Mouse (Mus musculus) heart, postnatal 25 days (tissue): Measurements from ENCODE around the gene Rasgef1c. TPM values are rescaled to one million over a fixed set of nuclear protein-coding genes. Genes with fewer than 3 reads are reported as not detected.

ENCODE experiments used
- DNase-seq: peaks from one replicate; pipeline ENCODE4 v3.0.0; 2022; ENCODE audit warnings: low spot score
- intact Hi-C: fragments of 180-260 bp; cut with DNase I; formaldehyde crosslinking; loops from one replicate; pipeline ENCODE4 v1.15.1; 2025
- total RNA-seq, 2 experiments: library from RNA; stranded (reverse); gene quantifications; 2 replicates each; pipeline ENCODE4 v1.2.3; 2021

Rasgef1c gene
- total RNA-seq: under 1 TPM; 0.31 to 0.42 TPM

DNA sequence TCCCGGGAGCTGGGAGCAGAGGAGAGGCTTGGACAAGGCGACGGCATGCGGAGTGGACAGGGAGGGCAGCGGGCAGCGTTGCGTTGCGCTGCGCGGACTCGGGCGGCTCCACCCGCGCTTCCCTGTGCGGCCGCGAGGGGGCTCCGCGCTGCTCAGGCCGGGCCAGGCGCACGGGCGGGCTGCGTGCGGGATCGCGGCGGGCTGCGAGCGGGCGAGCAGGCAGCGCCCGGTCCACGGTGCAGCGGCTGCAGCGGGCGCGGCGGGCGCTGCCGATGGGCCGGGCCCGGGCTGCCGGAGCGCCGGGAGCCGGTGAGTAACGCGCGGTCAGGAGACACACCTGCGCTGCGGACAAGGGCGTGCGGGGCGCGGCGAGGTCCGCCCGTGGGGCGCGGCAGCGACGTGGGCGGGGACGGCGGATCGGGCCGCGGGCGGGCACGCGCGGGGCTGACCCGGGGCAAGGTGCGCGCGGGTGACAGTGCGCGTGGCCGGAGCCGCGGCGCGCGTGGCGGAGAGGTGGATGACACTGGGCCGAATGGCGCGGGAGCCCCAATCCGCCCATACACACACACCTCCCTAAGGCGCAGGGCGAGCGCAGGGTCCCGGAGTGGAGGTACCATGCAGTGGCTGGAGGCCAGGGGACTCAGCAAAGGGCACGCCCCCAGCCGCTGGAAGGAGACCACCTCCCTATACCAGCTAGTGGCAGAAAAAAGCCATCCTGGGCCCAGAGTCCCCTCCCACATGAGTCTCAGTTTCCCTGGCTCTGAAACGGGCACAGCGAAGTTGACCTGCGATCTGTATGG, at the start of gene Rasgef1c:
Rasgef1c (plus strand) TSS at position 177 of the 800 bp plus-strand sequence.
- intact Hi-C loops: loop anchor here (5.0 kb wide), 1 partner anchor 55 kb away; no protein-coding TSS in a partner anchor
- no peak for DNase-seq

DNA sequence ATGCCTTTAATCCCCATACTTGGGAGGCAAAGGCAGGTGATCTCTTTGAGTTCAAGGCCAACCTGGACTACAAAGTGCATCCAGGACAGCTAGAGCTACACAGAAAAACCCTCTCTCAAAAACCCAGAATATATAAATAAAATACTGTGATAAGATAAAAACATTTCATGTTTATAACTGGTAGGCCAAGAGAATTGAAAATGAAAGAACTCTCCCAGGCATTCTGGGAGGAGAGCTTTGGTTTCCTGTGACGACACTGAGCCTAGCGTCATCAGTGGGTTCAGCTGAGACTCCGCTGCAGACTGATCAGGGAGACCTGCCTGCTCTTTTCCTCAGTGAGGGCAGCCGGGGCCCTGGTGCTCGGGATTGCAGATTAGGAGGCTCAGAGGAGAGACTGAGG, 46.5 kb upstream of the Rasgef1c start:
- DNase-seq: no peak
- intact Hi-C loops: no loop called here

DNA sequence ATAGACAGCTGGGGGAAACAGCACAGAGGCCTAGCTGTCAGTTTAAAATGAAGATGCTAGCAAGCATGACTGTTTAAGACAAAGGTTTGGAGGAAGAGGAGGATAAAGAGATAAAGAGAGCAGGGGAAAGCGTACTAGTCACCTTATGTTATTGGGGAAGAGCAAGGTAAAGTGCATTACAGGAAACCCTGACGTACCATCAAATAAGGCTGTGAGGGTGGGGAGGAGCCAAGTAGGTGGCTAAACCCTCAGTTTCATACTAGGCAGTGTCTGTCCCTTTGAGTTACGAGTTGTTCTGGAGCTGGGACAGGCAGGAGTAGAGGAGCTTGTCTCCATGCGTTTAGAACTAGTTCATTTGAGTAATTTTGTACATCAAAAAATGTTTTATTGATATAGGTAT, 40.5 kb upstream of the Rasgef1c start:
- DNase-seq: no peak
- intact Hi-C loops: no loop called here

DNA sequence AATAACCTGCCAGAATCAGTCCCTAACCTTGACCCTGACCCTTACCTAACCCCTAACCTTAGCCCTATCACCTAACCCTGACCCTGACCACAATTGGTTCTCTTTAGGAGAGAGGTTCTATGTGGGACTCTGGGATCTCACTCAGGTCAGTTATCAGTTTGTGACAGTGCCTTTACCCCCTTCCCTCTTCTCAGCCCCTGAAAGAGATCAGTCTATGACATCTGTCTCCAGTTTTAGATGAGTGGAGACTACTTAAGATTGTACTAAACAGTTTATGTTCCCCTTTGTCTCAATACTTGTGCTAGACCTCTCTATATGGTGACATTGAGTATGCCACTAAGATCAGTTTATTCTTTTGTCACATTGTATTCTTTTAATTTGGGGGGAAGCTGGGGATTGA, 37.7 kb upstream of the Rasgef1c start:
- intact Hi-C loops: no loop called here
- no peak for DNase-seq

DNA sequence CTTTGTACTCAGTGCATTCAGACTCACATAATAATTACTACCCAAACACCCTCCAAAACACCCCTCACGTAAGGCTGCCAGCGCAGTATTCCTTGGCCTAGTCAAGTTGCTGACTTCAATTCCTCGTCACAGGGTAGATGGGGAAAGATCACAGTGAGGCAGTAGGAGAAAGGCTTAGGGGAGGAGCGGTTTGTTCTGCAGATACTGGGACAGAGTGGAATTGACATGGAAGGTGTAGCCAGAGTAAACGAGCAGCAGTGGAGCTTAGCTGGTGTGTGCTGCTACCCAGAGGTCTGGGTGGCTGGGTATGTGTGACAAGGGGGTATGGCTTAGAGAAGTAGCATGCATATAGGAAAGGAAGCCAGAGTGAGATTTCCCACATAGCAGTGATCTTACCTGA, 34.3 kb upstream of the Rasgef1c start:
- no peak for DNase-seq
- intact Hi-C loops: loop anchor here (5.0 kb wide), 1 partner anchor 40 kb away; no protein-coding TSS in a partner anchor

DNA sequence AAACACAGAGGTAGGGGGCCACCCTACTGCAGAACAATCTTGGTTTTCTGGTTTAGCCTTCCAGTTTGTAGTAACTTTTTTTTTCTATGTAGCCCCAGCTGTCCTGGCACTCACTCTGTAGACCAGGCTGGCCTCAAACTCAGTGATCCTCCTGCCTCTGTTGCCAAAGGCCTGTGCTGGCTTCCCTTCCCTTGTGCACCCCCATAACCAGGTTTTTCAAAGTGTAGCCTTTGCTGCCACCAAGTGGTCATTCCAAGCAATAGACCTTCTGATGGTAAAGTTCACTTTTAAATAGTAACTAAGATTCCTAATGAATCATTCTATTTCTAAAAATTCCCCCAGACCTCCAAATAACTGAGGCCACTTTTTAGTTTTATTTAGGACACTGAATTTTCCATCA, 31.9 kb upstream of the Rasgef1c start:
- DNase-seq: no peak
- intact Hi-C loops: loop anchor here (1.0 to 5.0 kb wide), 3 partner anchors 42 to 217 kb away; no protein-coding TSS in a partner anchor

DNA sequence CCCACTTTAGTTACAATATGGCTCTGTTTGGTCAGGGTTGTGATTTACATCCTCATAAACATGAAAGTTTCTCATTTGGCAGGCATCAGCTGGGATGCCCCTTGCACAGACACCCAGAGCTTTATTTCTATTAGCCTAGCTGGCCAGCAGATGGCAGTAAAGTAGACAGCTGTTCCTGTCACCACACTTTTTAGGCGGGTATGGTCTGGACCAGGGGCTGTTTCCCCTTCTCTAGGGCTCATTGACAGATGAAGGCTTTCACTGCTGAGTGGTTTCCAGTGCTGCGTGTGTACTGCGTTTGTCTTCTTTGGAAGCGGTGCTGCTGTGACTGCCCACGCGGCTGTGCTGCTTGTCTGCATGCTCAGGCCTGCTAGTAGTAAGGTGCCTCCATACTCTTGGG, 29.7 kb upstream of the Rasgef1c start:
- no peak for DNase-seq
- intact Hi-C loops: no loop called here

DNA sequence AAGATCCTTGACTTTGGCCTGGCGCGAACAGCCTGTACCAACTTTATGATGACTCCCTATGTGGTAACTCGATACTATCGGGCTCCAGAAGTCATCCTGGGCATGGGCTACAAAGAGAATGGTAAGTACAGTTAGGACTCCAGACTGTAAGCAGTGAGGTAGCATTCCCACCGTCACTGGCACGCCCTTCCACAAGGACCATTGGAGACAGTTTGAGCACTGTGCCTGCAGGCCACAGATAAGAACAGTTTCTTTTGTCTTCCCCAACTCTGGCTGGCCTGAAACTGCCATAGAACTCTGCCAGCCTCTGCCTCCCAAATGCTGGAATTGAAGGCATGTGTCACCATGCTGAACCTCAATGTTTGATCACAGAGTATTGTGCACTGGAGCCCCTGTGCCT, 28.9 kb upstream of the Rasgef1c start:
- intact Hi-C loops: no loop called here

DNA sequence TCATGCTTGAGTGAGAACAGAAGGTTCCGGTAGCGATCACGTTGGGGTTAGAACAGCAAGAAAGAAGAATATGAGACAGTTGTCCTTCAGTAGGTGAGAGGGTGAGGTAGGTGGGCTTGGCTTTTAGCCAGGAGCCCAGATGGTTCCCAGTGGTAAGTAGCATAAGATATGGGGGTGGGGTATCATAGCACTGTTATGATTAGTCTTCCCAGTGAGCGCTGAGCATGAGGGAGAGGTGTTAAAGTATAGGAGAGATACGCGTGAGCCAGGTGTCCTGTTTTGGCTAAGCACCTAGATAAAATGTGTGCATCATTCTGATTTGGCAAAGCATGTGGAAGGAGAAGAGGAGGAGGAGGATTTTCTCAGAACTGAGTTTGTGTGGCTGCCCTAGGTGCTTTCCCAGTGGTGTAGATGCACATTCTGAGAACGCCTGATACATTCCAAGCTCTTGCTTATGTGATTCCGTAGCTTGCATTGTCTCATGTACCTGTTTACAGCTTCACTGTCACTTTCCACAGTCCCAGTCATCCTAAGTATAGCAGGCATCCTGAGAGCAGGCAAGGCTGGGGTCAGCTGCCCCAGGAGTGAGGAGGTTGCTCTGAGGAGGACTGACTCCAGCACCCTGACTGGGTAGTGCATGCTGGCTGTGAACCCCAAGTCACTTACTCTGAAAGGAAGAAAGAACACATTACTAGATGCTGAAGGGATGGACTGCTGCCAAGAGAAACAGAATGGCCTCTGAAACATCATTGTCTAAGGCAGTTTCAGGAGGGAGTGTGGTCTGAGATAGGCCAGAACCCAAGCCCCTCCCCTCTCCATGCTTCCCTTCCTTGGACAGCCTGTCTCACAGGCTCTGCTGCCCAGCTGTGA, 24.5 kb upstream of the Rasgef1c start:
- DNase-seq: peak; percentile 9
- intact Hi-C loops: no loop called here

More for the DNA sequence above, 28.9 kb upstream of the Rasgef1c start:
- DNase-seq: no peak

DNA sequence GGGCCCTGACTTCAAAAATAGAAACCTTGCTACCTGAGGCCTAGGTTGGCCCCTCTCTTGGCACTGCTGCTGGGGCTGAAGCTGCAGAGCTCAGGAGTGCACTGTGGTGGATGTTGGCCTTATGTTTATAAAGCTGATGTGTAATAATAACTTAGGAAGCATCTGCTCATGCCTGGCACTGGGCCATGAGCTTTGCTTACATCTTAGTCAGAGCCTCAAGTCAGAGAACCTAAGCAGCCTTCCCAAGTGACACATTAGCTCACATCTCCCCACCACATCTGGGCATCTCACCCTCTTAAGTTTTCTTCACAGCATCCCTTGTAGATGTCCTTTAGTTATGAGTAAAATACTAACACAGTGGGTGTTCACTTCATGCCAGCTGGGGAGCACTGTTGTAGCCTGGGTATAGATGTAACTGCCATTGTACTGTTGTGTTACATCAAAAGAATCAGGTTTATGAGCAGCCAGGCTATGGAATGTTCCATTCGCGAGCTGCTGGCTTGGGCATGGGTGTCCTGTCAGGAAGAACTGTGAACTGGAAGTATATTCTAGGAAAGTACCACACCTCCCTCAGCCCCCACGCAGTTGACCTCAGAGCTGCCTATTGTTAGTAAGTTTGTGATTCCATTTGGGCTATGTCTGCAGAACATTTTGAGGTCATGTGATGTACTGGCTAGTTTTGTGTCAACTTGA, 21.5 kb upstream of the Rasgef1c start:
- no peak for DNase-seq
- intact Hi-C loops: no loop called here

DNA sequence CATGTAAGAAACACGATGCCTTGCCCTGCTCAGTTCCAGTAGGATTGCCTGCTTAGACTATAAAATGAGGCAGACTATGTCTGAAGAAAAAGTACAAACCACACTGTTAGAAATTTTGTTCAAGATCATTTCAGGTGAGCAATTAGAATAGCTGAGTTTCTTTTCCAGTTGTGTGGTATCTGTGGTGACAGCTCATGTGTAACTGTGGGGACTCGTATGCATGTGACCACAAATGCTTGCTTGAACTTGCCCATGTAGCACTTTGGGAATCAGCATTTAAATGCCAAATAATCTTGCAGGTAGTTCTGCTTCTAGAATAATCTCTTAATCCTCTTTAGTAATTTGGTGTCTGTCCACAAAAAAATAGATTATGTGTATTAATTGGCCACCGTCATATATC, 18.2 kb upstream of the Rasgef1c start:
- no peak for DNase-seq
- intact Hi-C loops: no loop called here

DNA sequence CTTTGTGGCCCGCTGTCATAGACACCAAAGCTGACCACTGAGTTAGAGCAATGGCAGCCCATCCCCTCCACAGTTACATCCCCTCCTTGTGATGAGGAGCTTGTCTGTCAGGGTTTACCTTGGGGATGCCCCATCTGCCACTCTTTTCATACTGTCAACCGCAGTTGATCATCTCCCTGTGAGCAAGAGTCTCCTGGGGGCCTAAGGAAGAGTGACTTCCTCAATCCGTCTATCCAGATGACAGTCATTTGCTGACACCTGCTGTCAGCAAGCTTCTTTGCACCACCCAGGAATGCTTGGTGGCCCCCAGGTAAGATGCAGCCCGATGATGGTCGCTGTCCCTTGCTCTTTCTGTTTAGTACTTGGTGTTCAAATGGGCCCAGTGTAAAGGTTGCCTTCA, 13.2 kb upstream of the Rasgef1c start:
- intact Hi-C loops: no loop called here
- DNase-seq: no peak

DNA sequence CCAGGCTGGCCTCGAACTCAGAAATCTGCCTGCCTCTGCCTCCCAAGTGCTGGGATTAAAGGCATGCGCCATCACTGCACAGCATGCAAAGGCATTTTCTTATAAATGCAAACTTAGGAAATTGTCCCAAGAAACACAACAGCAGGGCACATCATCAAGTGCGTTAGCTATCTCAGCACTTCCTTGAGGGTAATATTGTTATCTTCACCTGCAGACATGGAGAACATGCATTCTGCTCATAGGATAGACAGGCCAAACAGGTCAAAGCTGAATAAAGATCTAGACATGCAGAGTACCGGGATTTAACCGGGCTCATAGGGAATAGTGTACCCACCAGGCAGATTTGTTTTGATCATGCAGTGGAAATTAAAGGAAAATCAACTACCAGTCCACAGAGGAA, 9.6 kb upstream of the Rasgef1c start:
- intact Hi-C loops: no loop called here
- DNase-seq: no peak

DNA sequence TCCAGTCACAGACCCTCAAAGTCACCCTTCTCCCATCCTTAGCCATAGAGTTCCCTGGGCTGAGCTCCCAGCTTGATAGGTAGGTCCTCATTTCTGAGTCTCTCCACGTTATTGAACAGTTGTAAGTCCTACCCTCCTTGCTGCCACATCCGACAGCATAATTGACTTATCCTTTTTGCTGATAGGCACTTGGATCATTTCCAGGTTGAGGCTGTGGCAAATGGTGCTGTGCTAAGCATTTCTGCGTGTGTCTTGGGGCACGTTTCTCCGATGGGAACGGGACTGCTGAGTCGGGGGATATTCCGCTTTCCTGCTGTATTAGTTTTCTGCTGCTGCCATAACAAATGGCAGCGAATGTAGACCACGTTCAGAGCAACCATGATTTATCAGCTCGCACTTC, 7.8 kb upstream of the Rasgef1c start:
- intact Hi-C loops: no loop called here
- no peak for DNase-seq

DNA sequence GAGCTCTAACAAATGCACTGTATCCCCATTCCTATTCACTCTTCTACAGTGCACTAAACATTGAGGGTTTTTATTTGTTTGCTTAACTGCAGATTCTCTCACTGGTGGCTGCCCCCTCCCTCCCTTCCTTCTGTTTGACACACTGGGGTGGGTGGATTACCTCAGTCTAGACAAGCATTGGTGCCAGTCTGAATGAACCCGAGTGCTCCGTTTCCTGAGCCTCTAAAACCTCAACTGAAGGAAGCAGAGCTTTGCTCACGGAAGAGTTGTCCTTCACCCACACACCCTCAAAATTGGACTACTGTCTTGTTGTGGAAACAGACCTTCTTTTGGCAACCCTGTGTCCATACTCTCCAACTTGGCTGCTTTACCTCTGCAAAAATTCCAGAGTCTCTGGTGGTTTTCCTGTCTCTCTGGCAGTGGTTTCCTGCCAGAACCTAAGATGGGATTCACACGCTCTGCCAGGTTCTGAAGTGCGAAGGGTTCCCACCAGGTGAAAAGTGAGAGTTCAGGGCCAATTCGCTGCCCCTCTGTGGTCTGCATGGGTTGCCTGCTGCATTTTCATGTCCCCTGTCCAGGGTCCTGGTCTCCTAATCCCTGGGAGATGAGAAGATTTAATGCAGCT, 5.6 kb upstream of the Rasgef1c start:
- DNase-seq: no peak
- intact Hi-C loops: no loop called here

DNA sequence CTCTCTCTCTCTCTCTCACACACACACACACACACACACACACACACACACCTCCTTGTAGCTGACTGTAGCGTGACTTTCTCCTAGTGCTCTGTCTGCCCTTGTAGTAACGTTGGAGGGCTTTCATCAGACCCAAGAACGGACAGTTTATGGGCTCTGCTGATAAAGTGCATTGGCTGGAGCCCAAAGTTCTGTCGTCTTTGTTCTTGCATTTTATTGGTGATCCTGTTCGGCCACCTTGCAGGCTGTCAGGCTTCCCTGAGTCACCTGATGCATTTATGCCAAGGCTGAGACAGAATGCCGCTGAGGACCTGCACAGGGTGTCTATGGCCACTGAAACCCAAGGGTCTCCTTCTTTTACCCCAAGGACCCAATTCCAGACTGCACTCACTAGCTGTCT, 1.6 kb upstream of the Rasgef1c start:
- DNase-seq: no peak
- intact Hi-C loops: loop anchor here (5.0 kb wide), 1 partner anchor 57 kb away; no protein-coding TSS in a partner anchor

DNA sequence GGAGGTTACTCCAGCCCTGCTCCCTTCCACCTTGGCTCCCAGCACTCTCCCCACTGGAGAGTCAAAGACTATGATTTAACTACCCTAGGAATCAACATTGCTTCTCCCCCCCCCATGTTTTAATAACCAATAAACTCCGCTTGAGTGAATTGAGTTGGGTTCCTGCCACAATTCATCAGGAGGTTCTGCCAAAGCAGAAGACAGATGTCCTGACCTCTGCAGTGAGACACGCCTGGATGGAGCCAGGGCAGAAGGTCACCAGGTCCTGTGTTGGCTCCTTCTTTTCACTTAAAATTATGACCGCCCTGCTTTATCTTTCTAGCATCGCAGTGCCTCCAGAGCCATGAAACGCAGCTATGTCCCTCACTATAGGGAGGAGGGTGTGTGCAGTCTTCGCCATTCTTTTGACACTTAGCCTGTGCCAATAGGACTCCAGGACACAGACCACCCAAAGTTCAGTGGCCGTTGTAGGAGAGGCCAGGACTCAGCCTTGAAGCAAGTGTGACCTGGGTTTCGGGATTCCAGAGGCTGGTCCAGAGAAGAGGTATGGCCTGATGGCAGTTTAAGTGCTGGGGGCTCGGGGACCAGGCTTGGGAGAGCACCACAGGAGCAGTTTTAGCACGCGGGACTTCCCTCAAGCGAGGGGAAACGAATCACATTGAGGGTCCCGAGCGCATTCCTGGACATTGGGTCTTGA, 525 bp upstream of the Rasgef1c start:
- intact Hi-C loops: loop anchor here (5.0 kb wide), 1 partner anchor 56 kb away; no protein-coding TSS in a partner anchor
- DNase-seq: no peak

DNA sequence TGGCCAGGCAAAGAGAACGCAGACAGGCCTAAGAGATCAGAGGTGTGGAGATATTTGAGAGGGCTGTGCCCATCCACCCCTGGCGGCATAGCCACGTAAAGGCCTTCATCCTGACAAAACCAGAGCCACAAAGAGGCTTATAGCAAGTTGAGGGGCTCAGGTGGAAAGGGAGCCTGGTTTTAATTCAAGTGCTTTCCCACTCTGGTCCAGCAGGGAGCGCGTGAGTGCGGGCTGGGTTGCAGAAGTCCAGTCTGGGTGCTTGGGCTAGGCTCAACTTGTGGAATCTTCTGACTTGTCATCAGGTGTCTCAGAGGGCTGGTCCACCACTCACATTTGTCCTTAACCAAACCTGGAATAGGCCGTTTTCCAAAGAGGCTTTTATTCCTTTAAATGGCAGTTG, 1.7 kb downstream of the Rasgef1c start:
- intact Hi-C loops: loop anchor here (5.0 kb wide), 1 partner anchor 54 kb away; no protein-coding TSS in a partner anchor

DNA sequence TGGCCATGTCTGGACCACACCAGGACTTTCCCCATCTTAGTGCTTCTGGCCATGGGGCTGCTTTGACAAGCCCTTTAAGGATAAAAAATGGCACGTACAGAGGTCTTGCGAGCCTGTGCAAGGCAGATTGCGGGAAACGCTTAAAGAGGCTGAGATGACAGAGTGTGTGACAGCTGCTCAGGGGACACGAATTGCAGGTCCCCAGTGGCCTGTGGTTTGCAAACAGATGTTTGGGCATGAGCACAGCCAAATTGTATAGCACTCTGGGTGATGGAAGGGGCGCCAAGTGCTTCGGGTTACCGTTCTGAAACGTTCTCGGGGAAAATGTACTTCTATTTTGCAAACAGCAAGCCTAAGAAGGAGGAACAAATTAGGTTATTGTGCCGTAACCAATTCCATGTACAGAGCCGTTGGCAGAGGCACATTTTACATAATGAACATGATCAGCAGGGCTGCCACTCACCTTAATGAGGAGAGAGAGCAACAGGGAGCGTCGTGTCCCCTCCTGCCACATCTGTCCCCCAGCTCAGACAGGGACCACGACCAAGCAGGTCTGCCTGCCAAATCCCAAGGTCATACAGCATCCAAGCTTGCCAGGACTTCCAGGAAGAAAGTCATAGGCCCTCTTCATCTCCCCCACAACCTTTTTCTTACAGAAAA, 17.0 kb downstream of the Rasgef1c start:
- no peak for DNase-seq
- intact Hi-C loops: no loop called here

More for the DNA sequence above, 1.7 kb downstream of the Rasgef1c start:
- no peak for DNase-seq
